Mouse (Mus musculus): ENCODE measurements at regions not wholly inside any gene's neighbourhood (a gene's known extent, or its start where the extent isn't known, plus 50 kb on each side); places are given as distances from the start of the nearest gene placed in this dataset.
"Not testable (repeated sequence)": the region's sequence is repeated elsewhere in the genome, so short reads cannot be mapped to it uniquely, and the experiment has no call there.

DNA sequence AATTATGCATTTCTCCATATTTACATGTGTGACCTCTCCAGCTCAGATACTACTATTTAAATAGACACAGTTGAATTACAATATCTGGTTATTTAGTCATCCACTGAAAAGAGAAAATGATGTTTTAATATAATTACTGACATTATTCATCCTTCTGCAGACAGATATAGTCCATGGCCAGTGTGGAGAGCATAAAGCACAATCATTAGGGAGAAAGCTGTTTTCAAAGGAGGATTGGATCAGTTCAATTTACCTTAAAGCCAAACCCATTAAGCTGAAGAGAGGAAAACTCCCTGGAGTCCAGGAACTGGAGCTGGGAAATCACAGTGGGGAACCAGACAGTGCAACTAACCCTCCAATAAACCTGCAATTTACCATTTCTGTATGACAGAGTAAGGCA is 339.8 kb upstream of the Rgs17 start:
- H3K4me1 ChIP-seq (ENCODE audit: control insufficient read depth, insufficient read depth, low read length), result no peaks in the 10 kb centered on the region
- no peaks in the 10 kb centered on the region for H3K9me3 ChIP-seq (replicated peaks; ENCODE audit: control insufficient read depth, low read length)
- ATAC-seq (replicated peaks; ENCODE audit: extremely low read depth, insufficient read depth, low FRiP score), result no peak
- H3K4me3 ChIP-seq (ENCODE audit: low read length), result no peak overlapping the region
- no peak overlapping the region for H3K27ac ChIP-seq (ENCODE audit: low read length)
- H3K36me3 ChIP-seq (ENCODE audit: control insufficient read depth, insufficient read depth), result no peaks in the 10 kb centered on the region
- no peaks in the 10 kb centered on the region for H3K27me3 ChIP-seq (ENCODE audit: control insufficient read depth, insufficient read depth, low read length)
- no peak overlapping the region for H3K9ac ChIP-seq (ENCODE audit: low read length)
- H3K4me2 ChIP-seq (ENCODE audit: low read depth, low read length), result no peak overlapping the region

- no peak for ATAC-seq (replicated peaks; ENCODE audit: extremely low read depth, insufficient read depth, low FRiP score)
- H3K4me3 ChIP-seq (ENCODE audit: low read length), result no peak overlapping the region
- no peaks in the 10 kb centered on the region for H3K27me3 ChIP-seq (ENCODE audit: control insufficient read depth, insufficient read depth, low read length)
- no peak overlapping the region for H3K27ac ChIP-seq (ENCODE audit: low read length)
- H3K4me1 ChIP-seq (ENCODE audit: control insufficient read depth, insufficient read depth, low read length), result no peaks in the 10 kb centered on the region
- no peaks in the 10 kb centered on the region for H3K36me3 ChIP-seq (ENCODE audit: control insufficient read depth, insufficient read depth)
- H3K9me3 ChIP-seq (replicated peaks; ENCODE audit: control insufficient read depth, low read length), result no peaks in the 10 kb centered on the region
- no peak overlapping the region for H3K4me2 ChIP-seq (ENCODE audit: low read depth, low read length)
- no peak overlapping the region for H3K9ac ChIP-seq (ENCODE audit: low read length)
Observed at GRCm38 (mm10) chr10:6265662-6266061, 343.5 kb upstream of the Rgs17 start.

DNA sequence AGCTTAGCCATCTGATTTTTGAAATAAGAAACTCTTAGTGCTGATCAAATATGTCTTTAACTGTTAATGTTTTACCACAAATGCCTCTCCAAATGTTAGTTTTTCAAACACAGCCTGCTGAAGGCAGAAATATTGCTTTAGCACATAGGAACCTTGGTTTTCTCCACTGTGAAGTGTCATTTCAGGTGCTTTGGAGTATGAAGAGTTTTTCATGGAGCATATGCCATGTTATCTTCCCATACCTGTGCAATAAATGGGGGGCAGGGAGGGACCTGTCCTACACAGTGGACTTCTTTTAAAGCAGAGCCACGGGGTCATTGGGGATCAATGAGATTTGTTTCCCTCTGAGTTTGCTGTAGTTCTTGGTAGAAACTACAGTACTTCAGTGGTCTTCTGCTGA is 369.2 kb upstream of the Rgs17 start:
- WGBS, result 58% methylated on average over 1 of the region's 1 CpGs
- H3K4me2 ChIP-seq (ENCODE audit: low read depth, low read length), result no peak overlapping the region
- no peaks in the 10 kb centered on the region for H3K4me1 ChIP-seq (ENCODE audit: control insufficient read depth, insufficient read depth, low read length)
- no peaks in the 10 kb centered on the region for H3K27me3 ChIP-seq (ENCODE audit: control insufficient read depth, insufficient read depth, low read length)
- no peak overlapping the region for H3K4me3 ChIP-seq (ENCODE audit: low read length)
- no peaks in the 10 kb centered on the region for H3K9me3 ChIP-seq (replicated peaks; ENCODE audit: control insufficient read depth, low read length)
- no peak for ATAC-seq (replicated peaks; ENCODE audit: extremely low read depth, insufficient read depth, low FRiP score)
- H3K36me3 ChIP-seq (ENCODE audit: control insufficient read depth, insufficient read depth), result no peaks in the 10 kb centered on the region
- no peak overlapping the region for H3K27ac ChIP-seq (ENCODE audit: low read length)
- no peak overlapping the region for H3K9ac ChIP-seq (ENCODE audit: low read length)

DNA sequence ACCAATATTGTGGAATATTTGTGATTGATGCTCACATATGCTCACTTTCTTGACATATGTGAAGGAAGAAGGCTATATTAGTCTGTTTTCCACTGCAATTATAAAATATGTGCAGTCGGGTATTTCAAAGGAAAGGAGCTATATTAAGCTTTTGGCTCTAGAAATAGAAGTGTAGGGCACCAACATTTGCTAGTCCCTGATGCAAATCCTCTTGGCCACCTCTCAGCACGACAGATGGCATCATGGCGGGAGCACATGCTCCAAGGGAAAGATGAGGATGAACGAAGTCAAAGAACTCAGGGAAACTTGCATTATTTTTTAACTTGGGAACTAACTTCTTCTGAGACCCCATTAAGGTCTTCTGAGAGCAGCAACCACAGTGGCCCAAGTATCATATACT is 374.4 kb upstream of the Rgs17 start:
- ATAC-seq (replicated peaks; ENCODE audit: extremely low read depth, insufficient read depth, low FRiP score), result no peak
- H3K4me2 ChIP-seq (ENCODE audit: low read depth, low read length), result no peak overlapping the region
- 81% methylated on average over 4 of the region's 4 CpGs for WGBS
- H3K27me3 ChIP-seq (ENCODE audit: control insufficient read depth, insufficient read depth, low read length), result no peaks in the 10 kb centered on the region
- H3K4me1 ChIP-seq (ENCODE audit: control insufficient read depth, insufficient read depth, low read length), result no peaks in the 10 kb centered on the region
- H3K9ac ChIP-seq (ENCODE audit: low read length), result no peak overlapping the region
- H3K4me3 ChIP-seq (ENCODE audit: low read length), result no peak overlapping the region
- H3K9me3 ChIP-seq (replicated peaks; ENCODE audit: control insufficient read depth, low read length), result no peaks in the 10 kb centered on the region
- H3K36me3 ChIP-seq (ENCODE audit: control insufficient read depth, insufficient read depth), result no peaks in the 10 kb centered on the region
- no peak overlapping the region for H3K27ac ChIP-seq (ENCODE audit: low read length)

GRCm38 (mm10) chr10:6297796-6298195 is 375.6 kb upstream of the Rgs17 start:
- Histone ChIP-seq H3K4me2 (ENCODE audit: low read depth, low read length) (no peak overlapping the region), H3K27me3 (ENCODE audit: control insufficient read depth, insufficient read depth, low read length) (no peaks in the 10 kb centered on the region), H3K36me3 (ENCODE audit: control insufficient read depth, insufficient read depth) (no peaks in the 10 kb centered on the region), H3K27ac (ENCODE audit: low read length) (no peak overlapping the region), H3K9ac (ENCODE audit: low read length) (no peak overlapping the region), H3K4me3 (ENCODE audit: low read length) (no peak overlapping the region), H3K4me1 (ENCODE audit: control insufficient read depth, insufficient read depth, low read length) (no peaks in the 10 kb centered on the region), H3K9me3 (replicated peaks; ENCODE audit: control insufficient read depth, low read length) (no peaks in the 10 kb centered on the region)
- 85% methylated on average over 1 of the region's 1 CpGs for WGBS
- no peak for ATAC-seq (replicated peaks; ENCODE audit: extremely low read depth, insufficient read depth, low FRiP score)

GRCm38 (mm10) chr10:6298682-6299081 is 376.5 kb upstream of the Rgs17 start:
- H3K9me3 ChIP-seq (replicated peaks; ENCODE audit: control insufficient read depth, low read length), result no peaks in the 10 kb centered on the region
- no peaks in the 10 kb centered on the region for H3K27me3 ChIP-seq (ENCODE audit: control insufficient read depth, insufficient read depth, low read length)
- H3K4me1 ChIP-seq (ENCODE audit: control insufficient read depth, insufficient read depth, low read length), result no peaks in the 10 kb centered on the region
- no peak overlapping the region for H3K27ac ChIP-seq (ENCODE audit: low read length)
- 64% methylated on average over 2 of the region's 2 CpGs for WGBS
- no peak overlapping the region for H3K4me2 ChIP-seq (ENCODE audit: low read depth, low read length)
- ATAC-seq (replicated peaks; ENCODE audit: extremely low read depth, insufficient read depth, low FRiP score), result no peak
- no peak overlapping the region for H3K4me3 ChIP-seq (ENCODE audit: low read length)
- no peaks in the 10 kb centered on the region for H3K36me3 ChIP-seq (ENCODE audit: control insufficient read depth, insufficient read depth)
- no peak overlapping the region for H3K9ac ChIP-seq (ENCODE audit: low read length)

GRCm38 (mm10) chr10:6301514-6301913 is 379.3 kb upstream of the Rgs17 start:
- Histone ChIP-seq H3K4me2 (ENCODE audit: low read depth, low read length) (no peak overlapping the region), H3K27ac (ENCODE audit: low read length) (no peak overlapping the region), H3K27me3 (ENCODE audit: control insufficient read depth, insufficient read depth, low read length) (no peaks in the 10 kb centered on the region), H3K4me3 (ENCODE audit: low read length) (no peak overlapping the region), H3K36me3 (ENCODE audit: control insufficient read depth, insufficient read depth) (no peaks in the 10 kb centered on the region), H3K4me1 (ENCODE audit: control insufficient read depth, insufficient read depth, low read length) (no peaks in the 10 kb centered on the region), H3K9me3 (replicated peaks; ENCODE audit: control insufficient read depth, low read length) (no peaks in the 10 kb centered on the region), H3K9ac (ENCODE audit: low read length) (no peak overlapping the region)
- no peak for ATAC-seq (replicated peaks; ENCODE audit: extremely low read depth, insufficient read depth, low FRiP score)

GRCm38 (mm10) chr10:6309351-6309750 is 387.2 kb upstream of the Rgs17 start:
- Histone ChIP-seq H3K9ac (ENCODE audit: low read length) (no peak overlapping the region), H3K9me3 (replicated peaks; ENCODE audit: control insufficient read depth, low read length) (no peaks in the 10 kb centered on the region), H3K4me1 (ENCODE audit: control insufficient read depth, insufficient read depth, low read length) (no peaks in the 10 kb centered on the region), H3K4me3 (ENCODE audit: low read length) (no peak overlapping the region), H3K4me2 (ENCODE audit: low read depth, low read length) (no peak overlapping the region), H3K36me3 (ENCODE audit: control insufficient read depth, insufficient read depth) (no peaks in the 10 kb centered on the region), H3K27me3 (ENCODE audit: control insufficient read depth, insufficient read depth, low read length) (no peaks in the 10 kb centered on the region), H3K27ac (ENCODE audit: low read length) (no peak overlapping the region)
- 77% methylated on average over 2 of the region's 2 CpGs for WGBS
- no peak for ATAC-seq (replicated peaks; ENCODE audit: extremely low read depth, insufficient read depth, low FRiP score)

- no peak for ATAC-seq (replicated peaks; ENCODE audit: extremely low read depth, insufficient read depth, low FRiP score)
- 83% methylated on average over 8 of the region's 8 CpGs for WGBS
Observed at GRCm38 (mm10) chr10:6341572-6341971, 416.7 kb upstream of the Oprm1 start.

DNA sequence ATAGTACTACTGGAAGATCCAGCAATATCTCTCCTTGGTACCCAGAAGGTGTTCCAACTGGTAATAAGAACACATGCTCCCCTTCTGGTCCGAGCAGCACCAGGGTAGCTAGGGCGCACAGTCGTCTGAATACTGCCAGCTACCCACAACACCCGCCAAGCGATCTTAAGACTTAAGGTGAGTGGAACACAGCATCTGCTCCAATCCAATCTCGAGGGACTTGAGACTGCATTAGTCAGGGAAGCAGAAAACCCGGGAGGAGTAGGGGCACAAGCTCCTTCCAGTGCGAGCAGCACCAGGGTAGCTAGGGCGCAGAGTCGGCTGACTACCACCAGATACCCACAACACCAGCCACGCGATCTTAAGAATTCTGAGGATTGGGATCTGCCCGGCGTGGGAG is 409.1 kb upstream of the Oprm1 start:
- not testable (repeated sequence) for H3K4me1 ChIP-seq (ENCODE audit: control insufficient read depth, insufficient read depth, low read length); H3K9me3 ChIP-seq (replicated peaks; ENCODE audit: control insufficient read depth, low read length); H3K9ac ChIP-seq (ENCODE audit: low read length); H3K36me3 ChIP-seq (ENCODE audit: control insufficient read depth, insufficient read depth); H3K4me2 ChIP-seq (ENCODE audit: low read depth, low read length); ATAC-seq (replicated peaks; ENCODE audit: extremely low read depth, insufficient read depth, low FRiP score); H3K27ac ChIP-seq (ENCODE audit: low read length); H3K27me3 ChIP-seq (ENCODE audit: control insufficient read depth, insufficient read depth, low read length); H3K4me3 ChIP-seq (ENCODE audit: low read length)
- WGBS, result 82% methylated on average over 14 of the region's 14 CpGs

More at GRCm38 (mm10) chr10:6341572-6341971, 416.7 kb upstream of the Oprm1 start:
- 0 out of 2 replicates have a peak, but pooled peaks cover 2% of the 10 kb centered on the region for H3K4me1 ChIP-seq (ENCODE audit: control insufficient read depth, insufficient read depth, low read length)
- H3K4me3 ChIP-seq (ENCODE audit: low read length), result no peak overlapping the region
- no peak overlapping the region for H3K9ac ChIP-seq (ENCODE audit: low read length)
- H3K9me3 ChIP-seq (replicated peaks; ENCODE audit: control insufficient read depth, low read length), result no peaks in the 10 kb centered on the region
- H3K4me2 ChIP-seq (ENCODE audit: low read depth, low read length), result no peak overlapping the region
- H3K27ac ChIP-seq (ENCODE audit: low read length), result no peak overlapping the region
- no peaks in the 10 kb centered on the region for H3K27me3 ChIP-seq (ENCODE audit: control insufficient read depth, insufficient read depth, low read length)
- no peaks in the 10 kb centered on the region for H3K36me3 ChIP-seq (ENCODE audit: control insufficient read depth, insufficient read depth)

All from heart, embryonic 16.5 days (tissue).